Mouse (Mus musculus) stomach, embryonic 14.5 days (tissue): ENCODE data around the gene Cenpp. TPM values are rescaled to one million over a fixed set of nuclear protein-coding genes. Genes with fewer than 3 reads are reported as not detected.
A peak's percentile ranks its signal among the peaks of the same experiment; 100 is the strongest.

Experiments used
- ATAC-seq: fragments of 200-750 bp; cut with Nextera tagmentation; 2 replicates; pipeline ENCODE4 v1.8.0; 2017; ENCODE audit warnings: low read depth, moderate TSS enrichment; ENCODE audit not compliant: insufficient number of reproducible peaks, insufficient read depth, low FRiP score
- H3K27ac ChIP-seq: fragments of 300-500 bp; sonication (generic); 2 replicates; pipeline ENCODE4 v1.5.1; 2014; ENCODE audit warnings: mild to moderate bottlenecking, low read length, moderate library complexity, mixed read lengths
- H3K27me3 ChIP-seq: fragments of 300-500 bp; sonication (generic); 2 replicates; pipeline ENCODE4 v1.6.1; 2014; ENCODE audit warnings: low read length, control low read depth, mixed read lengths; ENCODE audit not compliant: control insufficient read depth, insufficient read depth
- H3K36me3 ChIP-seq: fragments of 300-500 bp; sonication (generic); 2 replicates; pipeline ENCODE4 v1.6.1; 2014; ENCODE audit warnings: mild to moderate bottlenecking, control low read depth, low read length, moderate library complexity, mixed read lengths; ENCODE audit not compliant: control insufficient read depth, insufficient read depth
- H3K4me1 ChIP-seq: fragments of 300-500 bp; sonication (generic); 2 replicates; pipeline ENCODE4 v1.6.1; 2014; ENCODE audit warnings: low read length, control low read depth, mixed read lengths; ENCODE audit not compliant: control insufficient read depth, insufficient read depth
- H3K4me2 ChIP-seq: fragments of 300-500 bp; sonication (generic); replicated peaks from 2 replicates; pipeline ENCODE4 v1.6.1; 2014; ENCODE audit warnings: low read depth, low read length, control low read depth
- H3K4me3 ChIP-seq: fragments of 300-500 bp; sonication (generic); 2 replicates; pipeline ENCODE4 v1.5.1; 2014; ENCODE audit warnings: low read depth, low read length, control low read depth
- H3K9ac ChIP-seq: fragments of 300-500 bp; sonication (generic); replicated peaks from 2 replicates; pipeline ENCODE4 v1.6.1; 2014; ENCODE audit warnings: low read depth, mild to moderate bottlenecking, control low read depth, low read length, moderate library complexity, mixed read lengths
- H3K9me3 ChIP-seq: fragments of 300-500 bp; sonication (generic); 2 replicates; pipeline ENCODE4 v1.6.1; 2016; ENCODE audit warnings: low read depth, low read length, control low read depth; ENCODE audit not compliant: control insufficient read depth
- WGBS: fragments of 180-500 bp; shearing (Covaris S2); extraction: QIAGEN DNeasy Blood & Tissue Kit; methylation state at CpG from one replicate; pipeline ENCODE4 v1.1.7; 2014; 5-methylcytosine and 5-hydroxymethylcytosine counted together
- polyA plus RNA-seq: library from polyadenylated mRNA; unstranded; fragments of >200 nt; fragmentation: Nextera tagmentation; extraction: Ambion mirVana; gene quantifications from 2 replicates; pipeline ENCODE4 v1.2.1, GENCODE M21; 2014

Gene Cenpp
- polyA plus RNA-seq, 1 experiment from 2014 or later = 29.6 TPM

GRCm38 (mm10) chr13:49470806-49471205, 181.8 kb downstream of the Cenpp start:
- Histone ChIP-seq H3K4me3 (no peak overlapping the region), H3K4me1 (no peaks in the 10 kb centered on the region), H3K36me3 (no peaks in the 10 kb centered on the region), H3K4me2 (no peak overlapping the region), H3K9ac (no peak overlapping the region), H3K9me3 (no peaks in the 10 kb centered on the region), H3K27ac (no peak overlapping the region), H3K27me3 (no peaks in the 10 kb centered on the region)
- no peak for ATAC-seq
- WGBS = 82% methylated on average over 4 of the region's 4 CpGs

GRCm38 (mm10) chr13:49470319-49470718, 182.3 kb downstream of the Cenpp start:
- Histone ChIP-seq H3K4me1 (no peaks in the 10 kb centered on the region), H3K9me3 (no peaks in the 10 kb centered on the region), H3K27ac (no peak overlapping the region), H3K9ac (no peak overlapping the region), H3K27me3 (no peaks in the 10 kb centered on the region), H3K36me3 (0 out of 2 replicates have a peak, but pooled peaks cover 2% of the 10 kb centered on the region), H3K4me2 (no peak overlapping the region), H3K4me3 (no peak overlapping the region)
- no peak for ATAC-seq
- 84% methylated on average over 4 of the region's 4 CpGs for WGBS

DNA sequence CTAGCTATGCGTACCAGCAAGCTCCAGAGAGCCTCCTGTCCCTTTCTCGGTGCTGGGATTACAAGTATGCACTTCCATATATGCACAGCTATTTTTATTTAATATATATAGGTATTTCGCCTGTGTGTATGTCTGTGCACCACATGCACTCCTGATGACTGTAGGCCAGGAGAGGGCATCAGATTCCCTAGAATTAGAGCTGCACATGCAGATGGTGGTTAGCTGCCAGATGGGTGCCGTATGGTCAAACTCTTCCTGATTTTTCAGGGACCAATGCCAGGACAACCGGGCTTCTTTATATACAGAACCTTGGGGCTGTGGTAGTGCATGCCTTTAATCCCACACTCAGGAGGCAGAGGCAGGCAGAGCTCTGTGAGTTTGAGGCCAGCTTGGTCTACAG, 183.6 kb downstream of the Cenpp start:
- H3K4me1 ChIP-seq = no peaks in the 10 kb centered on the region
- no peak overlapping the region for H3K4me2 ChIP-seq
- peaks cover 12% of the 10 kb centered on the region; the same call in 1 of the 2 replicates for H3K36me3 ChIP-seq
- no peak for ATAC-seq
- H3K4me3 ChIP-seq = no peak overlapping the region
- no peaks in the 10 kb centered on the region for H3K9me3 ChIP-seq
- H3K27ac ChIP-seq = no peak overlapping the region
- no peak overlapping the region for H3K9ac ChIP-seq
- WGBS = 91% methylated on average over 5 of the region's 5 CpGs
- H3K27me3 ChIP-seq = no peaks in the 10 kb centered on the region

- ATAC-seq = no peak
- whole genome bisulfite sequencing = 58% methylated on average over 2 of the region's 2 CpGs
These were observed 185.0 kb downstream of the Cenpp start for GRCm38 (mm10) chr13:49467585-49467984.

GRCm38 (mm10) chr13:49466393-49467075, 186.1 kb downstream of the Cenpp start:
- Histone ChIP-seq H3K4me3 (no peak overlapping the region), H3K4me2 (no peak overlapping the region), H3K9me3 (no peaks in the 10 kb centered on the region), H3K9ac (no peak overlapping the region), H3K36me3 (peaks cover 23% of the 10 kb centered on the region), H3K27me3 (no peaks in the 10 kb centered on the region), H3K27ac (no peak overlapping the region), H3K4me1 (no peaks in the 10 kb centered on the region)
- ATAC-seq = no peak
- 73% methylated on average over 11 of the region's 11 CpGs for WGBS

More at GRCm38 (mm10) chr13:49467585-49467984, 185.0 kb downstream of the Cenpp start:
- Histone ChIP-seq H3K9ac (no peak overlapping the region), H3K4me1 (no peaks in the 10 kb centered on the region), H3K27me3 (no peaks in the 10 kb centered on the region), H3K27ac (no peak overlapping the region; the same call in 1 of the 2 replicates), H3K4me3 (no peak overlapping the region), H3K36me3 (peaks cover 16% of the 10 kb centered on the region), H3K9me3 (no peaks in the 10 kb centered on the region), H3K4me2 (no peak overlapping the region)

DNA sequence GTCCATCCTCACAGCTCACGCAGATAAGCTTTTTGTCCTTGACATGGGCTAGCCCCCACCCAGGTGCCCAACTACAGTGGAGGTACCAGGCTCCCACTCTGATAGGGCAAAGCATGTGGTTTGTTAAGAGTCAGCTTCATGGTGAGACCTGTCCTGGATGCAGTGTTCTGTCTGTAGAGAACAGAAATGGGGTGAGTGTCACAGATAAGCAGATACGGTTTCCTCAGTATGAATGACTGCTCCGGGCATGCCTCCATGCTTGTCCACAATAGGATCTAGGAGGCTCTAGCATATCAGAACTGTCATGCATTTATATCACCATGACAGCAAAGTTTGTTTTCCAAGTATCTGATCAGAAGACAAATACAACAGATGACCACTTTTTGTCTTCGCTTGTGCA, 186.7 kb downstream of the Cenpp start:
- no peak overlapping the region for H3K27ac ChIP-seq
- H3K4me3 ChIP-seq = no peak overlapping the region
- no peaks in the 10 kb centered on the region for H3K4me1 ChIP-seq
- H3K9ac ChIP-seq = no peak overlapping the region
- 96% methylated on average over 4 of the region's 4 CpGs for WGBS
- H3K9me3 ChIP-seq = no peaks in the 10 kb centered on the region
- no peak for ATAC-seq
- H3K36me3 ChIP-seq = peaks cover 23% of the 10 kb centered on the region
- H3K4me2 ChIP-seq = no peak overlapping the region
- no peaks in the 10 kb centered on the region for H3K27me3 ChIP-seq

DNA sequence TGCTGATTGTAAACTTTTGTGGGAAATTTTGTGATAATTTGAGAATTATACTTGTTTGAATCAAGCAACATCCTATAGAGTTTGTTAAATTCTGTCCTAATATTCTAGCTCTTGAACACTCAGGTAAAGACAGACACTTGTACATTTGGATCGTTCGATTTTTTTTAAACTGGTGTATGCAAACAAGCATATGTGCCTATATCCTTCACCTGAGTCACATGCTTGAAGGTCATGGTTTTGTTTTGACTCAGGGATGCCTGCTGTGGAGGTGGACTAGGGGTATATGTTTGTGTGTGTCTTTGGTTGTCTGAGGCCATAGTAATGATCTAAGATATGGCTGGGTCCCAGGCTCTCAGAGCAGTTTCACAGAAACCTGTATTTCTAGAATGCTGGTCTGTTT, 189.7 kb downstream of the Cenpp start:
- Histone ChIP-seq H3K4me1 (no peaks in the 10 kb centered on the region), H3K27ac (no peak overlapping the region)

GRCm38 (mm10) chr13:49461458-49462132, 191.0 kb downstream of the Cenpp start:
- Histone ChIP-seq H3K4me3 (no peak overlapping the region), H3K4me2 (no peak overlapping the region), H3K36me3 (peaks cover 33% of the 10 kb centered on the region), H3K9me3 (no peaks in the 10 kb centered on the region), H3K4me1 (no peaks in the 10 kb centered on the region), H3K9ac (no peak overlapping the region), H3K27me3 (no peaks in the 10 kb centered on the region), H3K27ac (peak overlapping the region; percentile 44; the same call in 1 of the 2 replicates)
- no peak for ATAC-seq
- 89% methylated on average over 15 of the region's 15 CpGs for WGBS

More for the DNA sequence above, 189.7 kb downstream of the Cenpp start:
- Histone ChIP-seq H3K27me3 (no peaks in the 10 kb centered on the region), H3K9ac (no peak overlapping the region), H3K9me3 (no peaks in the 10 kb centered on the region), H3K4me2 (no peak overlapping the region), H3K4me3 (no peak overlapping the region), H3K36me3 (peaks cover 33% of the 10 kb centered on the region)
- no peak for ATAC-seq
- WGBS = 95% methylated on average over 2 of the region's 2 CpGs
